Mouse (Mus musculus): ENCODE measurements around the gene Col4a3bp.

GRCm38 (mm10) chr13:96544506-96544905 is 2.1 kb downstream of the Col4a3bp start:
- TF ChIP-seq CTCF (IDR thresholded peaks at IDR 0.05; ENCODE audit: low read depth) (peak; percentile 57), EP300 (IDR thresholded peaks at IDR 0.05; ENCODE audit: low read depth) (no peak)

Data from liver, embryonic 14.5 days (tissue).